Mouse (Mus musculus): ENCODE measurements around the gene Etfbkmt. TPM values are rescaled to one million over a fixed set of nuclear protein-coding genes. Genes with fewer than 3 reads are reported as not detected.

The Etfbkmt gene
- polyA plus RNA-seq (2012; ENCODE audit: insufficient read depth, insufficient read length, low replicate concordance, missing spikeins): not detected in 2 replicates

DNA sequence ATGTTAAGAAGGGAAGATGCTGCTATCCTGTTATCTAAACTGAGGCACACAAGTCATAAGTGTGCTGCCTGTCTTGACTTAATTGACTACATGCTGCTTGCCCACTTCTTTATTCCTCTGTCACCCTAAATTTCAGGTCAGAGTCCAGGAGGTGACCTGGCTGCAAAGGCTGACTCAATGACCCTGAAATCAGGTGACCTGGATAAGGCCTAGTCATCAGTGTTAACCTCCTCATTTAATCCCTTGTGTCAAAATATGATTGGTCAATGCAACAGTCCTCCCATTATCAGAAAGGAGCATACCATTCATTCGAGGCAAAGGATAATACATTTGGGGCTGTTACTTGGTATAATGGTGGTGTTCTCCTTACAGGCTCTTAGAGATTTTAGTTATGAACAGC, at the start of gene Etfbkmt:
Gene Etfbkmt (plus strand): TSS at position 379 of the 400 bp plus-strand sequence.
- no peak for TF ChIP-seq CTCF (IDR thresholded peaks at IDR 0.05; ENCODE audit: insufficient read depth, low read depth, low read length)
- TF ChIP-seq POLR2A (IDR thresholded peaks at IDR 0.05; ENCODE audit: insufficient read depth, low read depth, low read length): no peak
- Histone ChIP-seq H3K4me1 (ENCODE audit: control insufficient read depth, insufficient read depth, low read length) (no peaks in the 10 kb centered on the region), H3K27ac (ENCODE audit: insufficient read depth, low read depth, low read length) (no peak within 1 kb of the TSS), H3K4me3 (ENCODE audit: insufficient read depth, low read depth, low read length) (no peak within 1 kb of the TSS)
- 83% methylated on average over 1 of the region's 1 CpGs for WGBS

GRCm38 (mm10) chr6:149092406-149092805, 47.2 kb upstream of the Etfbkmt start:
- Histone ChIP-seq H3K4me1 (ENCODE audit: control insufficient read depth, insufficient read depth, low read length) (no peaks in the 10 kb centered on the region), H3K4me3 (ENCODE audit: insufficient read depth, low read depth, low read length) (no peak overlapping the region), H3K27ac (ENCODE audit: insufficient read depth, low read depth, low read length) (no peak overlapping the region)
- no peak for TF ChIP-seq CTCF (IDR thresholded peaks at IDR 0.05; ENCODE audit: insufficient read depth, low read depth, low read length)
- no peak for TF ChIP-seq POLR2A (IDR thresholded peaks at IDR 0.05; ENCODE audit: insufficient read depth, low read depth, low read length)
- WGBS: 95% methylated on average over 6 of the region's 6 CpGs

GRCm38 (mm10) chr6:149093465-149093864, 46.2 kb upstream of the Etfbkmt start:
- Histone ChIP-seq H3K27ac (ENCODE audit: insufficient read depth, low read depth, low read length) (no peak overlapping the region), H3K4me3 (ENCODE audit: insufficient read depth, low read depth, low read length) (no peak overlapping the region), H3K4me1 (ENCODE audit: control insufficient read depth, insufficient read depth, low read length) (no peaks in the 10 kb centered on the region)
- TF ChIP-seq CTCF (IDR thresholded peaks at IDR 0.05; ENCODE audit: insufficient read depth, low read depth, low read length): no peak
- no peak for TF ChIP-seq POLR2A (IDR thresholded peaks at IDR 0.05; ENCODE audit: insufficient read depth, low read depth, low read length)
- WGBS: 69% methylated on average over 5 of the region's 5 CpGs

DNA sequence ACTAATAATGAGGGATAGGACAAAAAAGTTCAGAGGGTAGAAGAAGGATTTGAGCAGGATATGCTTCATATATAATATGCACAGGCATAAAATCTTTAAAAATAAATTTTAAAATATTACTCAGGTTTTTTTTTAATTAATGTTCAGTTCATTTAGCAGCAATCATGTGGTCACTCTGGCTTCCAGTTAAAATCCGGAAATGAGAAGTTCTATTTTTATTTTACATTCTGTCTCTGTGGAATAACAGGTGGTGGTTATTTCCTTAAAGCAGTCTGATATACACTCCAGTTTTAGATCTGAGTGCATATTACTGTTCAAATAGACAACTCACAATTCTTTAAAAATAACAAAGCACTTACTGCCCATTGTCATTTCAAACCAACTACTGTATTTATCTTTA, 45.1 kb upstream of the Etfbkmt start:
- no peak overlapping the region for H3K4me3 ChIP-seq (ENCODE audit: insufficient read depth, low read depth, low read length)
- H3K27ac ChIP-seq (ENCODE audit: insufficient read depth, low read depth, low read length): no peak overlapping the region
- WGBS: 47% methylated on average over 1 of the region's 1 CpGs
- no peaks in the 10 kb centered on the region for H3K4me1 ChIP-seq (ENCODE audit: control insufficient read depth, insufficient read depth, low read length)
- TF ChIP-seq CTCF (IDR thresholded peaks at IDR 0.05; ENCODE audit: insufficient read depth, low read depth, low read length) (no peak), POLR2A (IDR thresholded peaks at IDR 0.05; ENCODE audit: insufficient read depth, low read depth, low read length) (no peak)

- Histone ChIP-seq H3K4me3 (ENCODE audit: insufficient read depth, low read depth, low read length) (no peak overlapping the region), H3K27ac (ENCODE audit: insufficient read depth, low read depth, low read length) (no peak overlapping the region), H3K4me1 (ENCODE audit: control insufficient read depth, insufficient read depth, low read length) (no peaks in the 10 kb centered on the region)
- TF ChIP-seq POLR2A (IDR thresholded peaks at IDR 0.05; ENCODE audit: insufficient read depth, low read depth, low read length) (no peak), CTCF (IDR thresholded peaks at IDR 0.05; ENCODE audit: insufficient read depth, low read depth, low read length) (no peak)
- 40% methylated on average over 6 of the region's 6 CpGs for WGBS
Observed at GRCm38 (mm10) chr6:149095389-149095788, 44.3 kb upstream of the Etfbkmt start.

DNA sequence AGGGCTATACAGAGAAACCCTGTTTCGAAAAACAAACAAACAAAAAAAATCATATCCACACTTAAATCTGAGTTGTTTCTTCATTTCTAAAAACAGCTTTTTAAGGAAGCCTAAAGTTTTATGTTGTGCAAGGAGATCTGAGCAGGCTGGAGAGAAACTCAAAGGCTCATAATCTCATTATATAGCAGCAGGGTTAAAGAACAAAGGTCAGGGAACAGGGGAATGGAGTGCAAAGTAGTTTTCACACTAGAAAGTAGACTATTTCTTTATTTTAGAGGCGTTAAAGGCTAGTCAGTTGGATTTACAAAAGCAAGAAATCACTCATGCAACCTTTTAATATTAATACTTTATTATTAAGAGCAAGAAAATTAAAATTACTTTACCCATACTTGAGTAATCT, 43.4 kb upstream of the Etfbkmt start:
- H3K27ac ChIP-seq (ENCODE audit: insufficient read depth, low read depth, low read length): no peak overlapping the region
- H3K4me3 ChIP-seq (ENCODE audit: insufficient read depth, low read depth, low read length): no peak overlapping the region
- TF ChIP-seq POLR2A (IDR thresholded peaks at IDR 0.05; ENCODE audit: insufficient read depth, low read depth, low read length): no peak
- no peak for TF ChIP-seq CTCF (IDR thresholded peaks at IDR 0.05; ENCODE audit: insufficient read depth, low read depth, low read length)
- 92% methylated on average over 2 of the region's 2 CpGs for WGBS
- no peaks in the 10 kb centered on the region for H3K4me1 ChIP-seq (ENCODE audit: control insufficient read depth, insufficient read depth, low read length)

GRCm38 (mm10) chr6:149097276-149097675, 42.4 kb upstream of the Etfbkmt start:
- WGBS: 98% methylated on average over 1 of the region's 1 CpGs
- no peaks in the 10 kb centered on the region for H3K4me1 ChIP-seq (ENCODE audit: control insufficient read depth, insufficient read depth, low read length)
- H3K27ac ChIP-seq (ENCODE audit: insufficient read depth, low read depth, low read length): no peak overlapping the region
- no peak overlapping the region for H3K4me3 ChIP-seq (ENCODE audit: insufficient read depth, low read depth, low read length)
- no peak for TF ChIP-seq POLR2A (IDR thresholded peaks at IDR 0.05; ENCODE audit: insufficient read depth, low read depth, low read length)
- no peak for TF ChIP-seq CTCF (IDR thresholded peaks at IDR 0.05; ENCODE audit: insufficient read depth, low read depth, low read length)

GRCm38 (mm10) chr6:149098993-149099392, 40.7 kb upstream of the Etfbkmt start:
- no peak overlapping the region for H3K4me3 ChIP-seq (ENCODE audit: insufficient read depth, low read depth, low read length)
- no peak for TF ChIP-seq CTCF (IDR thresholded peaks at IDR 0.05; ENCODE audit: insufficient read depth, low read depth, low read length)
- TF ChIP-seq POLR2A (IDR thresholded peaks at IDR 0.05; ENCODE audit: insufficient read depth, low read depth, low read length): no peak

DNA sequence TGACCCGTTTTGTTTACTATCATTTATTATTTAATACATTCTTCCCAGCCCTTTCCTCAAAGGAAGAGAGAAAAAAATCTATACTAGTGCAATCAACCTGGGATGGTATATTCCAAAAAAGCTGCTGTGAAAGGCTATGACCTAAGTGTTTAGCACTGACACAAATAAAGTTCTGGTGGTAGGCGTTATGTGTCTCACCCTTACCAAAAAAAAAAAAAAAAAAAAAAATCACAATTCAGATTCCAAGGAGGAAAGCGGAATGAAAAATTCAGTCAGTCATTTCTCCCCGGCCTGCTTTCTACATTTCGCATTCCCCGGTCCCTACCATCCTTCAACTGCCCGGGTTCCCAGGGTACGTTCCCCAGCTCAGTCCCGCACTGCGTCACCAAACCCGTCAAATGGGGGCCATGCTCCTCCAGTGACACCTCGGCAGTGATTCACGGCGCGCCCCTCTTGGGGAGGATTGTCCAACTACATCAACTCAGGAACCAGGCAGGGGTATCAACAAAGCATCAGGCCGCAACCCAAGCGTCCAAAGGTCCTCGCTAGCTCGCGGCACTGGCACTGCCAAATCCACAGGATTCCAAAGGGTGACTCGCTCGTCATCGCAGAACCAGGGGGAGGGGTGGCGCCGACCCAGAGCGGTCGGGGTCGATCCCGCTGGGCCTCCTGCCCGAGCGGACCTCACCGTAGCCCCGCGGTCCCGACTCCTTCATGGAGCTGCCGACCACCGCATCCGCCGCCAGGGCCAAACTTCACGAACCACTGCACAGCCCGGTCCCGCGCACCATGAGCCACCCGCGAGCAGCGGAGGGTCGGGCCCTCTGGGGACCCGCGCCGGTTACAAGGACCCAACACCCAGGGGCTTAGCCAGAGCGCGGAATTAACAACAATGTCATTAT, 39.2 kb upstream of the Etfbkmt start:
- Histone ChIP-seq H3K27ac (ENCODE audit: insufficient read depth, low read depth, low read length) (peak overlapping the region; percentile 92), H3K4me3 (ENCODE audit: insufficient read depth, low read depth, low read length) (peak overlapping the region; percentile 69), H3K4me1 (ENCODE audit: control insufficient read depth, insufficient read depth, low read length) (no peaks in the 10 kb centered on the region)
- under 1% methylated on average over 52 of the region's 52 CpGs for WGBS
- no peak for TF ChIP-seq POLR2A (IDR thresholded peaks at IDR 0.05; ENCODE audit: insufficient read depth, low read depth, low read length)
- TF ChIP-seq CTCF (IDR thresholded peaks at IDR 0.05; ENCODE audit: insufficient read depth, low read depth, low read length): no peak

More at GRCm38 (mm10) chr6:149098993-149099392, 40.7 kb upstream of the Etfbkmt start:
- H3K27ac ChIP-seq (ENCODE audit: insufficient read depth, low read depth, low read length): no peak overlapping the region
- no peaks in the 10 kb centered on the region for H3K4me1 ChIP-seq (ENCODE audit: control insufficient read depth, insufficient read depth, low read length)

All from olfactory bulb, adult 2 months (tissue).